Mouse (Mus musculus): ENCODE data around the gene Pla2g4e. TPM values are rescaled to one million over a fixed set of nuclear protein-coding genes. Genes with fewer than 3 reads are reported as not detected.

The Pla2g4e gene
- polyA plus RNA-seq, 1 experiment: 0.33 TPM

GRCm38 (mm10) chr2:120126901-120127300 lies 118.2 kb downstream of the Pla2g4e start:
- DNase-seq: no peak
- WGBS: 78% methylated on average over 1 of the region's 1 CpGs
- Histone ChIP-seq H3K4me1 (ENCODE audit: control insufficient read depth, insufficient read depth, low read length) (peaks cover 19% of the 10 kb centered on the region; the same call in 1 of the 2 replicates), H3K36me3 (ENCODE audit: control insufficient read depth, insufficient read depth, low read length) (no peaks in the 10 kb centered on the region), H3K27me3 (replicated peaks; ENCODE audit: control insufficient read depth, insufficient read depth, low read length) (no peaks in the 10 kb centered on the region), H3K27ac (ENCODE audit: insufficient read depth, low read depth, low read length) (peak overlapping the region; percentile 15; the same call in 1 of the 2 replicates), H3K4me3 (ENCODE audit: insufficient read depth, low read depth, low read length) (no peak overlapping the region)
- TF ChIP-seq CTCF (conservative IDR thresholded peaks at IDR 0.05; ENCODE audit: insufficient read depth, insufficient read length, low read depth, low read length): no peak
- TF ChIP-seq POLR2A (IDR thresholded peaks at IDR 0.05; ENCODE audit: low read depth, low read length): no peak

- no peaks in the 10 kb centered on the region for H3K27me3 ChIP-seq (replicated peaks; ENCODE audit: control insufficient read depth, insufficient read depth, low read length)
- H3K27ac ChIP-seq (ENCODE audit: insufficient read depth, low read depth, low read length): peak overlapping the region; percentile 15; the same call in 1 of the 2 replicates
- WGBS: 41% methylated on average over 4 of the region's 4 CpGs
- DNase-seq: no peak
- no peak for TF ChIP-seq CTCF (conservative IDR thresholded peaks at IDR 0.05; ENCODE audit: insufficient read depth, insufficient read length, low read depth, low read length)
- no peak for TF ChIP-seq POLR2A (IDR thresholded peaks at IDR 0.05; ENCODE audit: low read depth, low read length)
- H3K36me3 ChIP-seq (ENCODE audit: control insufficient read depth, insufficient read depth, low read length): no peaks in the 10 kb centered on the region
- no peak overlapping the region for H3K4me3 ChIP-seq (ENCODE audit: insufficient read depth, low read depth, low read length)
- peaks cover 19% of the 10 kb centered on the region; the same call in 1 of the 2 replicates for H3K4me1 ChIP-seq (ENCODE audit: control insufficient read depth, insufficient read depth, low read length)
Observed at GRCm38 (mm10) chr2:120126408-120126807, 118.7 kb downstream of the Pla2g4e start.

GRCm38 (mm10) chr2:120125461-120125860 lies 119.7 kb downstream of the Pla2g4e start:
- Histone ChIP-seq H3K27me3 (replicated peaks; ENCODE audit: control insufficient read depth, insufficient read depth, low read length) (no peaks in the 10 kb centered on the region), H3K27ac (ENCODE audit: insufficient read depth, low read depth, low read length) (no peak overlapping the region), H3K4me1 (ENCODE audit: control insufficient read depth, insufficient read depth, low read length) (peaks cover 19% of the 10 kb centered on the region; the same call in 1 of the 2 replicates), H3K36me3 (ENCODE audit: control insufficient read depth, insufficient read depth, low read length) (no peaks in the 10 kb centered on the region), H3K4me3 (ENCODE audit: insufficient read depth, low read depth, low read length) (no peak overlapping the region)
- DNase-seq: no peak
- no peak for TF ChIP-seq POLR2A (IDR thresholded peaks at IDR 0.05; ENCODE audit: low read depth, low read length)
- no peak for TF ChIP-seq CTCF (conservative IDR thresholded peaks at IDR 0.05; ENCODE audit: insufficient read depth, insufficient read length, low read depth, low read length)
- 96% methylated on average over 1 of the region's 1 CpGs for WGBS

GRCm38 (mm10) chr2:120124946-120125345 lies 120.2 kb downstream of the Pla2g4e start:
- H3K27ac ChIP-seq (ENCODE audit: insufficient read depth, low read depth, low read length): peak overlapping the region; percentile 40
- H3K36me3 ChIP-seq (ENCODE audit: control insufficient read depth, insufficient read depth, low read length): no peaks in the 10 kb centered on the region
- no peak overlapping the region for H3K4me3 ChIP-seq (ENCODE audit: insufficient read depth, low read depth, low read length)
- peaks cover 15% of the 10 kb centered on the region; the same call in 1 of the 2 replicates for H3K4me1 ChIP-seq (ENCODE audit: control insufficient read depth, insufficient read depth, low read length)
- TF ChIP-seq POLR2A (IDR thresholded peaks at IDR 0.05; ENCODE audit: low read depth, low read length): no peak
- 70% methylated on average over 2 of the region's 2 CpGs for WGBS
- no peak for DNase-seq
- no peaks in the 10 kb centered on the region for H3K27me3 ChIP-seq (replicated peaks; ENCODE audit: control insufficient read depth, insufficient read depth, low read length)

GRCm38 (mm10) chr2:120124096-120124495 lies 121.0 kb downstream of the Pla2g4e start:
- WGBS: 71% methylated on average over 1 of the region's 1 CpGs
- TF ChIP-seq POLR2A (IDR thresholded peaks at IDR 0.05; ENCODE audit: low read depth, low read length) (no peak), CTCF (conservative IDR thresholded peaks at IDR 0.05; ENCODE audit: insufficient read depth, insufficient read length, low read depth, low read length) (no peak)
- Histone ChIP-seq H3K36me3 (ENCODE audit: control insufficient read depth, insufficient read depth, low read length) (no peaks in the 10 kb centered on the region), H3K4me1 (ENCODE audit: control insufficient read depth, insufficient read depth, low read length) (peaks cover 11% of the 10 kb centered on the region; the same call in 1 of the 2 replicates), H3K4me3 (ENCODE audit: insufficient read depth, low read depth, low read length) (no peak overlapping the region), H3K27ac (ENCODE audit: insufficient read depth, low read depth, low read length) (no peak overlapping the region), H3K27me3 (replicated peaks; ENCODE audit: control insufficient read depth, insufficient read depth, low read length) (no peaks in the 10 kb centered on the region)
- DNase-seq: no peak

GRCm38 (mm10) chr2:120122983-120123382 lies 122.2 kb downstream of the Pla2g4e start:
- Histone ChIP-seq H3K36me3 (ENCODE audit: control insufficient read depth, insufficient read depth, low read length) (no peaks in the 10 kb centered on the region), H3K4me3 (ENCODE audit: insufficient read depth, low read depth, low read length) (no peak overlapping the region), H3K27me3 (replicated peaks; ENCODE audit: control insufficient read depth, insufficient read depth, low read length) (no peaks in the 10 kb centered on the region), H3K4me1 (ENCODE audit: control insufficient read depth, insufficient read depth, low read length) (peaks cover 5% of the 10 kb centered on the region; the same call in 1 of the 2 replicates), H3K27ac (ENCODE audit: insufficient read depth, low read depth, low read length) (peak overlapping the region; percentile 45; the same call in 1 of the 2 replicates)
- 90% methylated on average over 6 of the region's 6 CpGs for WGBS
- TF ChIP-seq POLR2A (IDR thresholded peaks at IDR 0.05; ENCODE audit: low read depth, low read length) (no peak), CTCF (conservative IDR thresholded peaks at IDR 0.05; ENCODE audit: insufficient read depth, insufficient read length, low read depth, low read length) (no peak)
- DNase-seq: no peak

- H3K27me3 ChIP-seq (replicated peaks; ENCODE audit: control insufficient read depth, insufficient read depth, low read length): no peaks in the 10 kb centered on the region
- H3K36me3 ChIP-seq (ENCODE audit: control insufficient read depth, insufficient read depth, low read length): no peaks in the 10 kb centered on the region
- whole genome bisulfite sequencing: 76% methylated on average over 6 of the region's 6 CpGs
- H3K4me3 ChIP-seq (ENCODE audit: insufficient read depth, low read depth, low read length): no peak overlapping the region
- H3K4me1 ChIP-seq (ENCODE audit: control insufficient read depth, insufficient read depth, low read length): no peaks in the 10 kb centered on the region
- peak overlapping the region; percentile 32 for H3K27ac ChIP-seq (ENCODE audit: insufficient read depth, low read depth, low read length)
- TF ChIP-seq POLR2A (IDR thresholded peaks at IDR 0.05; ENCODE audit: low read depth, low read length): no peak
- no peak for TF ChIP-seq CTCF (conservative IDR thresholded peaks at IDR 0.05; ENCODE audit: insufficient read depth, insufficient read length, low read depth, low read length)
- DNase-seq: no peak
Observed at GRCm38 (mm10) chr2:120117346-120117745, 127.8 kb downstream of the Pla2g4e start.

Other genes starting within 250 kb of the Pla2g4e start
- gene Jmjd7, start 217.9 kb downstream of the Pla2g4e start, polyA plus RNA-seq (2012; rRNA removed): 8.9 and 9.0 TPM in 2 replicates
- gene Gm28042, start 217.8 kb downstream of the Pla2g4e start, polyA plus RNA-seq (2012; rRNA removed): 2.0 and 2.4 TPM in 2 replicates
- gene Pla2g4b, start 211.9 kb downstream of the Pla2g4e start, polyA plus RNA-seq (2012; rRNA removed): 1.6 and 1.8 TPM in 2 replicates
- 36.5 and 38.2 TPM in 2 replicates for gene Ehd4, start 90.7 kb downstream of the Pla2g4e start, polyA plus RNA-seq (2012; rRNA removed)
- gene Pla2g4d, start 43.9 kb upstream of the Pla2g4e start, polyA plus RNA-seq (2012; rRNA removed): 0.03 TPM in 1 of 2 replicates, not detected in the other
- gene Pla2g4f, start 68.8 kb upstream of the Pla2g4e start, polyA plus RNA-seq (2012; rRNA removed): 0.04 and 0.25 TPM in 2 replicates
- 16.8 and 22.7 TPM in 2 replicates for gene Vps39, start 107.8 kb upstream of the Pla2g4e start, polyA plus RNA-seq (2012; rRNA removed)
- 26.9 and 28.3 TPM in 2 replicates for gene Ganc, start 158.6 kb upstream of the Pla2g4e start, polyA plus RNA-seq (2012; rRNA removed)
- gene Tmem87a, start 158.8 kb upstream of the Pla2g4e start, polyA plus RNA-seq (2012; rRNA removed): 9.2 and 10.3 TPM in 2 replicates
- gene Capn3, start 210.7 kb upstream of the Pla2g4e start, polyA plus RNA-seq (2012; rRNA removed): 0.48 and 1.0 TPM in 2 replicates

Data from kidney, adult 2 months (tissue).